Mouse (Mus musculus) brain, embryonic 14.5 days (tissue): ENCODE measurements around the gene Hspbp1. TPM values are rescaled to one million over a fixed set of nuclear protein-coding genes. Genes with fewer than 3 reads are reported as not detected.
A peak's percentile ranks its signal among the peaks of the same experiment; 100 is the strongest.

Experiments
- DNase-seq: peaks from one replicate; pipeline ENCODE4 v3.0.0-alpha.2; 2011; ENCODE audit warnings: low read depth
- CTCF ChIP-seq: fragments of 200-500 bp; IDR thresholded peaks from 2 replicates; pipeline ENCODE4 v1.5.1; 2012; ENCODE audit warnings: inconsistent platforms, mild to moderate bottlenecking, moderate library complexity, borderline replicate concordance; ENCODE audit not compliant: insufficient read depth, insufficient read length; ENCODE audit errors: extremely low read depth
- POLR2A ChIP-seq: fragments of 200-500 bp; IDR thresholded peaks from 2 replicates; pipeline ENCODE4 v1.6.1; 2012; ENCODE audit warnings: mild to moderate bottlenecking, inconsistent platforms, borderline replicate concordance; ENCODE audit not compliant: poor library complexity, insufficient read depth, insufficient read length, severe bottlenecking; ENCODE audit errors: extremely low read depth
- polyA plus RNA-seq: library from polyadenylated mRNA; depleted of rRNA; stranded (reverse); fragments of >200 nt; gene quantifications from 2 replicates; pipeline ENCODE4 v1.2.3, GENCODE M21; 2012; rRNA removed

The Hspbp1 gene
- 93.3 and 97.3 TPM in 2 replicates for polyA plus RNA-seq

DNA sequence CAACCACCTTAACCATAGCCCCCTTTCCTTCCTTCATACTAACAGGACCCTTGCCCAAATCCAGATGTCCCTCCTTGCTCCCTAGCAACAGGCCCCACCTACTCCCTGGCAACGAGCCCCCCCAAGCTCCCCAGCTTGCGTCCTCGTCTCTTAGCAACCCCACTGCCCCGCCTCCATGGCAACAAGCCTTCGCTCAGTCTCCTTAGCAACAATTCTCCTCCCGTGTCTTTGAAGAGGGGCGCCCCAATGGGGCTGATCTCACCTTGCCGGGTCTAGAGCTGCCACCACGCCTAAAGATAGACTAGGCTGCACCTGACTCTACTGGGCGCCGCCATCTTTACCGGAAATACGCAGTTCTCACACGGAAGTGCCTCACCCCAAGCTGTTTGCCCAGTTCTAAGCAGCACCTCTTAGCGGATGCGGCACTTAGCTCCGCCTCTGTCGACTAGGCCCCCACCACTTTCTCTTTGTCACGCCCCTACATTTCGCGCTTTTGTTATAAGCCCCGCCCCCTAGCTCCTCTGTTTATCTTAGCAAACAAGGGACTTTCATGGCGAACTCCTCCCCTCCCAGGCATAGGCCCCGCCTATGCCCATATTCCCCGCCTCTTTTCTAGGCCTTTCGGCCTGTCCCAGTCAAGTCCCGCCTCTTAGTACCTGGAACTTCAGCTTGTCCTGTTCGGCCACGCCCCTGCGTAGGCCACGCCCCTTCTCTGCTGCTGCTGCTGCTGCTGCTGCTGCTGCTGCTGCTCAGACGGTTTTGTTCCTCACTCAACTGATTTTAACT is at the start of gene Hspbp1:
Gene Hspbp1, minus strand, starts transcription at position 437 of the 786 bp plus-strand sequence.
- DNase-seq: peak; percentile 98
- peak; percentile 5; the same call in 1 of the 2 replicates for TF ChIP-seq POLR2A
- TF ChIP-seq CTCF: no peak

DNA sequence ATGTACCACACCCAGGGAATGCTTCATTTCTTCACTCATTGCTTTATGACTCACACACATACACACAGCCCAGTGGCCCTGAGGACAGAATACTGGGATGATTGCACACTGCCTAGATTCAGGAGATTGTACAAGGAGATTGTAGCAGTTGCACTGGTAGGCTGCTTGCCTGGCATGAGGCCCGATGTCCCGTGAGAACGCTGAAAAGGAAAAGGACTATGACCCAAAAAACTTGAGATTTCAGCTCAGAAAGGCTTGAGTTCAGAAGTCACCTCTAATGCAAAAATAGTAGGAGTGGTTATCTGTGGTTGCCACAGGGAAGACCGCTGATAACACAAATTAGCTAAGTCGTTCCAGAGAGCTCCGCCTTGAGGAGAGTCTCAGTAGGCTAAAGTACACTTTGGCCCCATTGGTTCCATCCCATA is 48.1 kb upstream of the Hspbp1 start:
- no peak for TF ChIP-seq CTCF
- no peak for TF ChIP-seq POLR2A
- DNase-seq: no peak

DNA sequence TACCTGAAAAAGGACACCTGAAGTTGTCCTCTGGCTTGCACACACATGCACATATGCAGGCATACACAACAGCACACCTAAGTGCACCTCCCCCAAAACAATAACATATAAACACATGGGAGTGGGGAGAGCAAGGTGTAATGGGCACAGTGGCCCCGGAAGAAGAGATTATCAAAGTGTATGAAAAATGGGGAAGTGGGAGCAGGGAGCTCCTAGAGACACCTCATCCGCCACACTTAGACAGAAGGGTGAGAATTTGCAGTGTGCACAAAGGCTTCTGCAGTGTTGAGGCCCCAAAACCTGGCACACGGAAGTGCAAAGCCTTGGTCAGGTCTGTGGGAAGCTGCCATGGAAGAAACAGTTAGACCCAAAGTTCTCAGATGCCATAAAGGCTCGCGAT is 46.2 kb upstream of the Hspbp1 start:
- no peak for TF ChIP-seq CTCF
- TF ChIP-seq POLR2A: no peak
- no peak for DNase-seq

DNA sequence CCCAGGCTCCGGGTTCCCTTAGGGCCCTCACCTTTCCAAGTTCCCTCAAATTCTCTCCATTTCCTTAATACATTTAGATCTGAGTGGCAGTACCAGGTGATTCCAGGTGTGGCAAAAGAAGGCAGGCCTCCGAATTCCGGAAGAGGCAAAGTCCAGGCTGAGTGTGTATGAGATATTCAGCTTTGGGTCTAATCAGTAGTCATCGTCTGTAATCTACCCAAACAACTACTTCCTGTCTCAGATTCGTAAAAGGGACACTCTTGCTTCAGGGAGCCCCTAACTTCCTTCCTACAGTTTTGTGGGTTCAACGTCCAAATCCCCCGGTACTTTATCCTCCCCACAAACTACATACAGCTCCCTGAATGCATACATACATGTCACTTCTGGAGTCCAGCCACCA is 40.3 kb upstream of the Hspbp1 start, which contains the start of gene Tmem150b:
Gene Tmem150b, minus strand, starts transcription at position 81 of the 400 bp plus-strand sequence.
- DNase-seq: no peak
- no peak for TF ChIP-seq POLR2A

DNA sequence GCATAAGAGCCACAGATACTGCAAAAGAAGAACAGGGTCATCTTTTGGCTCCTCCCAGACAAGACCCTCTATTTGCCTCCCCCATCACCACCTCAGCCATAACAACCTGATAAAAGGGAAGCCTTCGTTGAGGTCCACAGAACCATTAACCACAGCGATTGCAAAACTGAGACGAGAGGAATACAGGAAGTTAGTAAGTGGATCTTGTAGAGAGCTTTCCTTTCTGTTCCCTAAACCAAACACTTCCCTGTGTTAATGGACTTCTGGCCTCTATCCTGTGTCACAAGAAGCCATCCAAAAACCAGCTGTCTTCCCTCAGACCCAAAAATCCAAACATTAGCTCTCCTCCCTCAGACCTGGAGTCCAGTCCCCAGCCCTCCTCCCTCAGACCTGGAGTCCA is 39.5 kb upstream of the Hspbp1 start:
- DNase-seq: no peak
- TF ChIP-seq POLR2A: no peak
- TF ChIP-seq CTCF: no peak

DNA sequence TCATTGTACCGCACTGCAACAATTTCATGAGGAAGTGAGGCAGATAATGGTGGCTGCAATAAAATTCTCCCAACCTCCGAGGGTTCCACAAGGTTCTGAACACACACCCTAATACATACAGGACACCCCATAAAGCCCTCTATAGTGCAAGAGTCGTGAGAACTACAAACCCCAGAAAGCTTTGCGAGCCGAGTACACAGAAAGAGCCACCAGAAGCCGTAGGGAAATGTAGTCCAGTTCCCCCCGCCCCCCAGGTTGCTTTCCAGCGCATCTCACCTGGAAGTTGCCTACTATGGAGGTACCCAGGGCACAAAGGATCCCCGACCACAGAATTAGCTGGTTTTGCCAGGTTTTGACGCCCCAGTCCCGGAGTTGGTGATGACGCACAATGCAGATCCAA is 38.6 kb upstream of the Hspbp1 start:
- peak; percentile 46 for DNase-seq
- no peak for TF ChIP-seq CTCF
- TF ChIP-seq POLR2A: no peak

DNA sequence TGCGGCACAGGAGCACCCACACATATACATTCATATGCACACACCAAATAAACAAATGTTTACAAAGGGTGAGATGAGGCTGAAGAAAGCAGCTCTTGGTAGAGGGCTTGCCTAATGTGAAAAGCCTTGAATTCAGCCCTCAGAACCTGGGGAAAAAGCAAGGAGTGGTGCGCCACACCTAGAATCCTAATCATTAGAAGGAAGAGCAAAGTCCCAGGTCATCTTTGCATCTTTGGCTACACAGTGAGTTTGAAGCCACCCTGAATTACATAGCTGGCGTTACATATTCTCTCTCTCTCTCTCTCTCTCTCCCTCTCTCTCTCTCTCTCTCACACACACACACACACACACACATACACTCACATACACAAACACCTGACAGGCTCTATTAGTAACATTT is 34.4 kb upstream of the Hspbp1 start:
- DNase-seq: no peak
- TF ChIP-seq POLR2A (no peak), CTCF (no peak)

DNA sequence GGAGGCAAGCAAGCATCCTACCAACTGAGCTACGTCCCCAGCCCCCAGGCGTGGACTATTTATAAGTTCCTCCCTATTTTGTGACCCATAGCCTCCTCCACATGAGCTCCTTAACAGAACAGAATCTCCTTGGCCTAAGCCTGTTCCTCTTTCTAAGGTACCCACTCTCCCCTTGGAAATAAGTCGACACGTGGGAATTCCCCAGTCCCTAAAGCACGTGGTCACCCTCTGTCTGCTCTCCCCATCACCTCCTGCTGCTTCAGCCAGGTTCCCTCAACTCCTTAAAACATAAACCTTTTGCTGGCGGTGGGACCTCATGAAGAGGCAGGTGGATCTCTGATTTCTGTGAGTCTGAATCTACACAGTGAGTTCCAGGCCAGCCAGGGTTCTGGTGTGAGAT is 32.1 kb upstream of the Hspbp1 start:
- no peak for DNase-seq

DNA sequence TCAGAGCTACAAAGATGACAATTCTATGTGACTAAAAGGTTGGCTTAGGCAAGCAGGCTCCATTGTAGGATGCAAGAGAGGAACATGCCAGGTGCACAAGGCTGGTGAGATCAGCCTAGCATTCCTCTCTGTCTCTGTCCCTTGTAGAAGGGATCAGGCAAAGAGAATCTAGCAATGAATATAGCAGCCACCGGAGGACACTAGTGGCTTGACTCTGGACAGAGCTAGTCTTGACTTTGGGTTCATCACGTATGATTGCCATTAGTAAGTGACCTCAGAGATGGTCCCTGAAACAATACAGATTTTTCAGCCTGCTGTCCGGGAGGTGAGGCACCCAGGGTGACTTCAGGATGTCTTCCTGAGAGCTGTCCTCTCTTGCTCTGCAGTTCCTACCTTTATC is 27.7 kb upstream of the Hspbp1 start:
- no peak for DNase-seq
- TF ChIP-seq POLR2A (no peak), CTCF (no peak)

More for the DNA sequence above, 32.1 kb upstream of the Hspbp1 start:
- TF ChIP-seq POLR2A: no peak
- TF ChIP-seq CTCF: no peak

DNA sequence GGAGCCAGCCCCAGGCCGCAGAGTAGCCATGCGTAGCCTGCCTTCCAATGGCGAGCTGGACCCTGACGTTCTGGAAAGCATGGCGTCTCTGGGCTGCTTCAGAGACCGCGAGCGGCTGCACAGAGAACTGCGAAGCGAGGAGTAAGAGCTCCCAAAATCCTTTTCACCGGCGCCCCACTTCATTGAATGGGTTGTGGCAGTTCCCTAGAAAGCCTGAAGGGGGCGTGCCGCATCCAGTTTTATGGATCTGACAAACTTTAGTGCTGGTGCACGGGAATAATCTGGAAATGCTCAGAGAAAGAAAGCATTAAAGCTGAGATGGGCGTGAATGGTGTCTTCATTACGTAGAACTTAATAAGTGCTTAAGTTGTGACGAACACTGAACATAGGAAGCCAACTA is 20.2 kb upstream of the Hspbp1 start:
- peak; percentile 22 for DNase-seq
- no peak for TF ChIP-seq POLR2A
- TF ChIP-seq CTCF: peak; percentile 65; the same call in 1 of the 2 replicates

DNA sequence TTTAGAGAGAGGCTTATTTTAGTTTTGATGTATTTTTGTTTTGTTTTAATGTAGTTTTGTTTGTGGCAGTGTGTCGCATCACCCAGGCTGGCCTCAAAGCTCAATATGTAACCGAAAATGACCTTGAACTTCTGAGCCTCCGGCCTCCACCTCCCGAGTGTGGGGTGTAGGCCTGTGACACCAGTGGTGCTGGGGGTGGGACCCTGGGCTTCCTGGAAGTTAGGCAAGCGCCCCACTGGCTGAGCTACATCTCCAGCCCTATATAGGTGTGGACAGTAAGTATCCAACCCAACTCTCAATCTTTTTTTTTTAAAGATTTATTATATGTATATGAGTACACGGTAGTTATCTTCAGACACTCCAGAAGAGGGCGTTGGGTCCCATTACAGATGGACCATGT is 18.3 kb upstream of the Hspbp1 start:
- DNase-seq: no peak
- TF ChIP-seq CTCF (no peak), POLR2A (no peak)

DNA sequence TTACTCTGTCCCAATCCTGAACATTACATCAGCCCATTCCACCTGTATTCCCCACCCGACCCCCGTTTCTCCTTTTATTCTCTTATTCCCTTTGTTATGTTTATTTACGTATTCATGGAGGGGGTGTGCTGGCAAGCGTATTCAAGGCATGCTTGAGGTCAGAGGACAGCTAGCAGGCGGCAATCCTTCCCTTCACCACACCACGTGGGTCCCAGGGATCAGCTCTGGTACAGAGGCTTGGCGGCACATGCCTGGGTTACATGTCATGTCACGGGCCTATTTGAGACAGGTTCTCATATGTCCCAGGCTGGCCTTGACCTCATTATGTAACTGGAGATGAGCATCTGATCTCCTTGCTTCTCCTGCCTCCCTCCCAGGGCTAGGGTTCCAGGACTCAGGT is 17.5 kb upstream of the Hspbp1 start:
- TF ChIP-seq CTCF (no peak), POLR2A (no peak)
- DNase-seq: no peak

DNA sequence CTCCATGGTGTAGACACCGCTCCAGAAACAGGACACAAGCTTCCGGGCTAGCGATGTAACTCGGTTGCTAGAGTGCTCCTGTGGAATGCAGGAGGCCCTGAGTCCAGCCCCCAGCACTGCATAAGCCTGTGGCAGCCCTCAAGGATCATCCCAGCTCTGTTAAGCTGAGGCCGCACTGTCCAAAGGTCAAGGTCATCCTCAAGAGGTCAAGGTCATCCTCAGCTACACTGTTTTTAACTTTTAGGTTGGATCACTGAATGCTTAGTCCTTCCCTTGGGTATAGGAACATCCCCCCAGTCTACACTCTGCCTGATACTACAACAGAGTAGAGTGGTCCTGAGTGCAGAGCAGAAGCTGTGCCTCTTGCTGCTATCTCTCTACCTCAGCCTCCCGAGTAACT is 8.1 kb upstream of the Hspbp1 start:
- no peak for TF ChIP-seq CTCF
- no peak for TF ChIP-seq POLR2A
- no peak for DNase-seq
